Mouse (Mus musculus): Measurements from ENCODE around the gene Amotl2.

Gene Amotl2

DNA sequence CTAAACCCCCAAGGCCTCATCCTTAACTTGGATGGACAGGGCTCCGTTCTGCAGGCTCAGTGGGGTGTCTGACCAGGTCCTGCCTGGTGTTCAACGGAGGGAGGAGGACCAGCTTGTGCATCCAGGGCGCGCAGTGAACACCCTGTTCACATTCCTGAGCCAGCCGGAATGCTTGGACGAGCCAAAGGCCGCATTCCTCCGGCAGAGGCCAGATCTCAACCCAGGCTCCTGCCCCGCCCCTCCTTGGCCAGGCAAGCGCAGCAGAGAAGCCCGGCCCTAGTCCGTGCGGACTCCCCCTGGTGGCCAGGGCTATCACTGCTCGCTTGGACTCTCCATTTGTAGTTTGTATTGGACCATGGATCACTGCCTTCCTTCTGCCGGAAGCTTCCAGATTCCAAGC, 63.0 kb downstream of the Amotl2 start:
- DNase-seq (ENCODE audit: low spot score): peak; percentile 90

Measured in ovary, adult 18-20 months (tissue).